Mouse (Mus musculus): ENCODE data around the gene Lcmt2.

- TF ChIP-seq CTCF (IDR thresholded peaks at IDR 0.05): peak; percentile 45
- TF ChIP-seq EP300 (IDR thresholded peaks at IDR 0.05): no peak
Measured at GRCm38 (mm10) chr2:121188530-121188929, 48.1 kb upstream of the Lcmt2 start.

Data from lung, postnatal 0 days (tissue).